Mouse (Mus musculus) bone marrow, adult 2 months (tissue): ENCODE data around the gene Reep3.

Source experiments
- CTCF ChIP-seq: fragments of 200-500 bp; IDR thresholded peaks from 2 replicates; pipeline ENCODE4 v1.5.1; 2011; ENCODE audit warnings: low read length, control low read depth; ENCODE audit not compliant: control insufficient read depth, insufficient read depth
- POLR2A ChIP-seq: fragments of 200-500 bp; IDR thresholded peaks from 2 replicates; pipeline ENCODE4 v1.6.1; 2011; ENCODE audit warnings: low read depth, mild to moderate bottlenecking, control low read depth, low read length, borderline replicate concordance; ENCODE audit not compliant: control insufficient read depth

- no peak for TF ChIP-seq CTCF
- no peak for TF ChIP-seq POLR2A
Observed at GRCm38 (mm10) chr10:67111044-67111798, 14.5 kb upstream of the Reep3 start.
